Mouse (Mus musculus) megakaryocyte-erythroid progenitor cell, adult 5-6 weeks (primary cell): ENCODE data around the gene Frem3. TPM values are rescaled to one million over a fixed set of nuclear protein-coding genes. Genes with fewer than 3 reads are reported as not detected.

Experiments used
- ATAC-seq: replicated peaks from 2 replicates; pipeline ENCODE4 v1.8.0; 2016; ENCODE audit warnings: mild to moderate bottlenecking, inconsistent platforms; ENCODE audit not compliant: severe bottlenecking, poor library complexity, low FRiP score, low TSS enrichment
- total RNA-seq, 2 experiments: library from RNA; stranded (forward) in 1 of 2; stranded (reverse) in 1 of 2; fragments of 200-1000, 215-1000 nt in 1 of 2; fragments of >200 nt in 1 of 2; fragmentation: Nextera tagmentation in 1 of 2; gene quantifications; 2 replicates each; pipeline ENCODE4 v1.2.3; 2014 to 2017

The Frem3 gene
- total RNA-seq (2014; fragmentation: Nextera tagmentation): not detected in 2 replicates
- not detected in 2 replicates for total RNA-seq (2017)

GRCm38 (mm10) chr8:80610549-80611440, at the start of gene Frem3:
TSS of gene Frem3 (plus strand) at chr8:80611080.
- 0 out of 2 replicates have a peak, but pooled peaks have one; percentile 24 for ATAC-seq

GRCm38 (mm10) chr8:80564205-80564839, 46.6 kb upstream of the Frem3 start:
- no peak for ATAC-seq

GRCm38 (mm10) chr8:80567471-80567870, 43.4 kb upstream of the Frem3 start:
- ATAC-seq: peak; percentile 91

GRCm38 (mm10) chr8:80568243-80568995, 42.5 kb upstream of the Frem3 start:
- no peak for ATAC-seq

- no peak for ATAC-seq
These were observed 38.3 kb upstream of the Frem3 start for GRCm38 (mm10) chr8:80572417-80573061.

GRCm38 (mm10) chr8:80577126-80577525, 33.8 kb upstream of the Frem3 start:
- ATAC-seq: no peak

GRCm38 (mm10) chr8:80579038-80579437, 31.8 kb upstream of the Frem3 start:
- ATAC-seq: no peak

- no peak for ATAC-seq
These were observed 18.3 kb upstream of the Frem3 start for GRCm38 (mm10) chr8:80592626-80593025.

GRCm38 (mm10) chr8:80600600-80601170, 10.2 kb upstream of the Frem3 start:
- no peak for ATAC-seq

GRCm38 (mm10) chr8:80601886-80602285, 9.0 kb upstream of the Frem3 start:
- peak; percentile 76 for ATAC-seq

- no peak for ATAC-seq
These were observed 3.8 kb upstream of the Frem3 start for GRCm38 (mm10) chr8:80607082-80607481.

- no peak for ATAC-seq
These were observed 516 bp downstream of the Frem3 start for GRCm38 (mm10) chr8:80611441-80611751.

- no peak for ATAC-seq
These were observed 8.9 kb downstream of the Frem3 start for GRCm38 (mm10) chr8:80619787-80620186.

GRCm38 (mm10) chr8:80647394-80647793, 36.5 kb downstream of the Frem3 start:
- ATAC-seq: no peak

GRCm38 (mm10) chr8:80657639-80658038, 46.8 kb downstream of the Frem3 start:
- ATAC-seq: peak; percentile 46; the same call in 1 of the 2 replicates

- ATAC-seq: peak; percentile 88
These were observed 50.2 kb downstream of the Frem3 start for GRCm38 (mm10) chr8:80661055-80661454.

- ATAC-seq: 0 out of 2 replicates have a peak, but pooled peaks have one; percentile 35
These were observed 52.6 kb downstream of the Frem3 start for GRCm38 (mm10) chr8:80663476-80663875.

- no peak; the same call in 1 of the 2 replicates for ATAC-seq
These were observed 58.5 kb downstream of the Frem3 start for GRCm38 (mm10) chr8:80669277-80669901.

GRCm38 (mm10) chr8:80682594-80682993, 71.7 kb downstream of the Frem3 start:
- peak; percentile 80 for ATAC-seq
